Mouse (Mus musculus) intestine, postnatal 0 days (tissue): Measurements from ENCODE around the gene Fbxo47. TPM values are rescaled to one million over a fixed set of nuclear protein-coding genes. Genes with fewer than 3 reads are reported as not detected.
"Not testable (repeated sequence)": the region's sequence is repeated elsewhere in the genome, so short reads cannot be mapped to it uniquely, and the experiment has no call there.

Source experiments
- ATAC-seq: fragments of 200-750 bp; cut with Nextera tagmentation; 2 replicates; pipeline ENCODE4 v1.8.0; 2017; ENCODE audit warnings: mild to moderate bottlenecking, moderate TSS enrichment, moderate library complexity
- H3K27ac ChIP-seq: fragments of 300-500 bp; sonication (generic); 2 replicates; pipeline ENCODE4 v1.5.1; 2014; ENCODE audit warnings: mild to moderate bottlenecking, low read depth, low read length, moderate library complexity
- H3K27me3 ChIP-seq: fragments of 300-500 bp; sonication (generic); replicated peaks from 2 replicates; pipeline ENCODE4 v1.6.1; 2014; ENCODE audit warnings: low read length, mixed read lengths; ENCODE audit not compliant: control insufficient read depth, insufficient read depth
- H3K36me3 ChIP-seq: fragments of 300-500 bp; sonication (generic); 2 replicates; pipeline ENCODE4 v1.6.1; 2014; ENCODE audit warnings: mild to moderate bottlenecking, moderate library complexity; ENCODE audit not compliant: control insufficient read depth, insufficient read depth
- H3K4me1 ChIP-seq: fragments of 300-500 bp; sonication (generic); replicated peaks from 2 replicates; pipeline ENCODE4 v1.6.1; 2014; ENCODE audit warnings: antibody characterized with exemption, low read length, mixed read lengths; ENCODE audit not compliant: control insufficient read depth, insufficient read depth
- H3K4me2 ChIP-seq: fragments of 300-500 bp; sonication (generic); replicated peaks from 2 replicates; pipeline ENCODE4 v1.6.1; 2014; ENCODE audit warnings: low read depth, mild to moderate bottlenecking, moderate library complexity
- H3K4me3 ChIP-seq: fragments of 300-500 bp; sonication (generic); 2 replicates; pipeline ENCODE4 v1.5.1; 2014; ENCODE audit warnings: low read depth, low read length
- H3K9ac ChIP-seq: fragments of 300-500 bp; sonication (generic); 2 replicates; pipeline ENCODE4 v1.6.1; 2014; ENCODE audit warnings: mild to moderate bottlenecking, low read depth, low read length
- H3K9me3 ChIP-seq: fragments of 300-500 bp; sonication (generic); 2 replicates; pipeline ENCODE4 v1.6.1; 2016; ENCODE audit warnings: mixed run types; ENCODE audit not compliant: control insufficient read depth
- CTCF ChIP-seq: sonication (generic); IDR thresholded peaks from 2 replicates; pipeline ENCODE4 v1.5.1; 2016; ENCODE audit warnings: low read depth, mild to moderate bottlenecking, control low read depth, antibody characterized with exemption, moderate library complexity
- WGBS: fragments of 180-500 bp; shearing (Covaris S2); extraction: QIAGEN DNeasy Blood & Tissue Kit; methylation state at CpG from one replicate; pipeline ENCODE4 v1.1.7; 2014; 5-methylcytosine and 5-hydroxymethylcytosine counted together
- polyA plus RNA-seq: library from polyadenylated mRNA; unstranded; fragments of >200 nt; fragmentation: Nextera tagmentation; extraction: Ambion mirVana; gene quantifications from 2 replicates; pipeline ENCODE4 v1.2.1, GENCODE M21; 2015

The Fbxo47 gene
- polyA plus RNA-seq, 1 experiment from 2014 or later: 0.83 TPM

- H3K27ac ChIP-seq: no peak overlapping the region
- no peak overlapping the region for H3K4me3 ChIP-seq
- no peaks in the 10 kb centered on the region for H3K9me3 ChIP-seq
- ATAC-seq: peak; percentile 13; the same call in 1 of the 2 replicates
- H3K27me3 ChIP-seq: no peaks in the 10 kb centered on the region
- 39% methylated on average over 10 of the region's 10 CpGs for WGBS
- H3K4me1 ChIP-seq: no peaks in the 10 kb centered on the region
- no peak for TF ChIP-seq CTCF
- H3K36me3 ChIP-seq: peaks cover 48% of the 10 kb centered on the region
- H3K9ac ChIP-seq: no peak overlapping the region
- no peak overlapping the region for H3K4me2 ChIP-seq
These were observed 45.0 kb downstream of the Fbxo47 start for GRCm38 (mm10) chr11:97838779-97839440.

GRCm38 (mm10) chr11:97837641-97838149, 46.3 kb downstream of the Fbxo47 start:
- no peak overlapping the region for H3K4me2 ChIP-seq
- no peak for TF ChIP-seq CTCF
- no peaks in the 10 kb centered on the region for H3K9me3 ChIP-seq
- no peak for ATAC-seq
- H3K36me3 ChIP-seq: peaks cover 59% of the 10 kb centered on the region
- no peaks in the 10 kb centered on the region for H3K27me3 ChIP-seq
- no peak overlapping the region for H3K27ac ChIP-seq
- no peaks in the 10 kb centered on the region for H3K4me1 ChIP-seq
- 76% methylated on average over 7 of the region's 7 CpGs for WGBS
- no peak overlapping the region for H3K9ac ChIP-seq
- H3K4me3 ChIP-seq: no peak overlapping the region

GRCm38 (mm10) chr11:97837051-97837450, 46.9 kb downstream of the Fbxo47 start:
- H3K27me3 ChIP-seq, H3K4me2 ChIP-seq, ATAC-seq: not testable (repeated sequence)

GRCm38 (mm10) chr11:97836541-97836940, 47.4 kb downstream of the Fbxo47 start:
- no peak for ATAC-seq
- Histone ChIP-seq H3K9me3 (no peaks in the 10 kb centered on the region), H3K4me2 (no peak overlapping the region), H3K36me3 (peaks cover 70% of the 10 kb centered on the region), H3K27ac (no peak overlapping the region), H3K4me3 (no peak overlapping the region), H3K9ac (no peak overlapping the region), H3K27me3 (no peaks in the 10 kb centered on the region), H3K4me1 (no peaks in the 10 kb centered on the region)
- TF ChIP-seq CTCF: no peak
- 60% methylated on average over 8 of the region's 8 CpGs for WGBS

More at GRCm38 (mm10) chr11:97837051-97837450, 46.9 kb downstream of the Fbxo47 start:
- H3K9me3 ChIP-seq, H3K4me1 ChIP-seq, H3K4me3 ChIP-seq, H3K27ac ChIP-seq, H3K9ac ChIP-seq: not testable (repeated sequence)
- 75% methylated on average over 9 of the region's 9 CpGs for WGBS
- H3K36me3 ChIP-seq: peaks cover 65% of the 10 kb centered on the region

GRCm38 (mm10) chr11:97833352-97833751, 50.6 kb downstream of the Fbxo47 start:
- Histone ChIP-seq H3K4me1 (no peaks in the 10 kb centered on the region), H3K27me3 (no peaks in the 10 kb centered on the region), H3K27ac (no peak overlapping the region), H3K36me3 (peaks cover 80% of the 10 kb centered on the region), H3K9ac (no peak overlapping the region), H3K4me3 (no peak overlapping the region), H3K9me3 (no peaks in the 10 kb centered on the region), H3K4me2 (no peak overlapping the region)
- WGBS: 84% methylated on average over 15 of the region's 15 CpGs
- TF ChIP-seq CTCF: no peak
- no peak for ATAC-seq

GRCm38 (mm10) chr11:97832001-97832400, 52.0 kb downstream of the Fbxo47 start:
- no peak for ATAC-seq
- 74% methylated on average over 11 of the region's 11 CpGs for WGBS

More at GRCm38 (mm10) chr11:97832001-97832400, 52.0 kb downstream of the Fbxo47 start:
- Histone ChIP-seq H3K9ac (no peak overlapping the region), H3K9me3 (no peaks in the 10 kb centered on the region), H3K27ac (no peak overlapping the region), H3K4me1 (peaks cover under 1% of the 10 kb centered on the region; the same call in 1 of the 2 replicates), H3K36me3 (peaks cover 79% of the 10 kb centered on the region), H3K27me3 (no peaks in the 10 kb centered on the region), H3K4me2 (no peak overlapping the region), H3K4me3 (no peak overlapping the region)
- TF ChIP-seq CTCF: no peak
